Mouse (Mus musculus): ENCODE measurements around the gene Adrm1. TPM values are rescaled to one million over a fixed set of nuclear protein-coding genes. Genes with fewer than 3 reads are reported as not detected.

Gene Adrm1
- polyA plus RNA-seq, 1 experiment: 509 TPM

GRCm38 (mm10) chr2:180175725-180176124 lies 4.4 kb downstream of the Adrm1 start:
- no peaks in the 10 kb centered on the region for H3K9me3 ChIP-seq
- TF ChIP-seq GATA1 (IDR thresholded peaks at IDR 0.05; ENCODE audit: borderline replicate concordance, low read length): no peak
- TF ChIP-seq FLI1 (IDR thresholded peaks at IDR 0.05; ENCODE audit: low read length): no peak
- peaks cover 79% of the 10 kb centered on the region for H3K36me3 ChIP-seq (replicated peaks; ENCODE audit: low read length)
- no peak overlapping the region for H3K4me3 ChIP-seq (replicated peaks)
- H3K4me1 ChIP-seq: peaks cover 39% of the 10 kb centered on the region
- no peaks in the 10 kb centered on the region for H3K27me3 ChIP-seq (replicated peaks)

- Histone ChIP-seq H3K36me3 (replicated peaks; ENCODE audit: low read length) (peaks cover 57% of the 10 kb centered on the region), H3K4me3 (replicated peaks) (no peak overlapping the region)
- no peak for TF ChIP-seq FLI1 (IDR thresholded peaks at IDR 0.05; ENCODE audit: low read length)
- no peak for TF ChIP-seq GATA1 (IDR thresholded peaks at IDR 0.05; ENCODE audit: borderline replicate concordance, low read length)
Observed at GRCm38 (mm10) chr2:180181542-180181941, 10.3 kb downstream of the Adrm1 start.

DNA sequence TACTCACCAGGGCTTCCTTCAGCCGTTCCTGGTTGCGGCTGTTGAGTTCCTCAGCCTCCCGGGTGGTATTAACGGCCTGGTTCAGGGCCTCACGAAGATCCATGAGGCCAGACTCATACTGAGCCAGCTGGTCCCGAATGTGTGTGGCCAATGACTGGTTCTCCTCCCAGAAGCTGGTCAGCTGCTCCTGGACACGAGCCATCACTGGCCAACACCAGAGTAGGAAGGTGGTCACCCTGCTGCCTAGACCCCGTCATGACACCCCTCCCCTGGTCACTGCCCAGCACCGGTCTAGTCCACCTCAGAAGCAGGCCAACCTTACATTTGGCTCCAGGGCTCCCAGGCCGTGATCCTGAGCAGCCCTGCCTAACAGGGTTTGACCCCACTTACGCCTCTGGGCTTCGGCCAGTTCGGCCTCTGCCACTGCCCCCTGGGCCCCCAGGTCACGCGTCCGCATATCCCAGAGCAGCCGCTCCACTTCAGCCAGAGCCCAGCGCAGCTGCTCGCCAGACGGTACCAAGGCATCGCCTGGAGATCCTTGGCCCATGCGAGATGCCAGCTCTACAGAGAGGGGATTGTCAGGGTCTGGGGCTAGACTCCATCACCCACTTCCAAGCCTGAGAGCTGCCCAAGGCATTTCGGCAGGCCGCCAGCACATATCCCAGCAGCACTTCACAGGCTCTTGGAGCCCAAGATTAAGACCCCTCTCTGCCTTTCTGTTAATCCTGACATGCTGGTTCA lies 12.9 kb downstream of the Adrm1 start:
- Histone ChIP-seq H3K36me3 (replicated peaks; ENCODE audit: low read length) (peaks cover 50% of the 10 kb centered on the region), H3K4me1 (peaks cover 6% of the 10 kb centered on the region; the same call in 1 of the 2 replicates), H3K4me3 (replicated peaks) (no peak overlapping the region), H3K9me3 (no peaks in the 10 kb centered on the region), H3K27me3 (replicated peaks) (peaks cover 24% of the 10 kb centered on the region)
- TF ChIP-seq GATA1 (IDR thresholded peaks at IDR 0.05; ENCODE audit: borderline replicate concordance, low read length) (no peak), FLI1 (IDR thresholded peaks at IDR 0.05; ENCODE audit: low read length) (no peak)

More at GRCm38 (mm10) chr2:180181542-180181941, 10.3 kb downstream of the Adrm1 start:
- Histone ChIP-seq H3K4me1 (peaks cover 6% of the 10 kb centered on the region; the same call in 1 of the 2 replicates), H3K9me3 (no peaks in the 10 kb centered on the region), H3K27me3 (replicated peaks) (peaks cover 2% of the 10 kb centered on the region)

DNA sequence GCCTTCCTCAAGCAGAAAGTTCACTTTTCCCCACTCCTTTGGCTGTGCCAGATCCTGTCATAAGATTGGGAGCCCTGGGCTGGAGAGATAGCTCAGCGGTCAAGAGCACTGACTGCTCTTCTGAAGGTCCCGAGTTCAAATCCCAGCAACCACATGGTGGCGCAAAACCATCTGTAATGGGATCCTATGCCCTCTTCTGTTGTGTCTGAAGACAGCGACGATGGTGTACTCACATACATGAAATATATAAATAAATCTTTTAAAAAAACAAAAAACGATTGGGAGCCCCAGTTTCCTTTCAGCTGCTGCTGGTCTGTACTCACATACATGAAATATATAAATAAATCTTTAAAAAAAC lies 13.4 kb downstream of the Adrm1 start:
- no peak overlapping the region for H3K4me3 ChIP-seq (replicated peaks)
- peaks cover 6% of the 10 kb centered on the region; the same call in 1 of the 2 replicates for H3K4me1 ChIP-seq
- TF ChIP-seq FLI1 (IDR thresholded peaks at IDR 0.05; ENCODE audit: low read length) (no peak), GATA1 (IDR thresholded peaks at IDR 0.05; ENCODE audit: borderline replicate concordance, low read length) (no peak)
- no peaks in the 10 kb centered on the region for H3K9me3 ChIP-seq
- H3K27me3 ChIP-seq (replicated peaks): peaks cover 27% of the 10 kb centered on the region
- peaks cover 45% of the 10 kb centered on the region for H3K36me3 ChIP-seq (replicated peaks; ENCODE audit: low read length)

DNA sequence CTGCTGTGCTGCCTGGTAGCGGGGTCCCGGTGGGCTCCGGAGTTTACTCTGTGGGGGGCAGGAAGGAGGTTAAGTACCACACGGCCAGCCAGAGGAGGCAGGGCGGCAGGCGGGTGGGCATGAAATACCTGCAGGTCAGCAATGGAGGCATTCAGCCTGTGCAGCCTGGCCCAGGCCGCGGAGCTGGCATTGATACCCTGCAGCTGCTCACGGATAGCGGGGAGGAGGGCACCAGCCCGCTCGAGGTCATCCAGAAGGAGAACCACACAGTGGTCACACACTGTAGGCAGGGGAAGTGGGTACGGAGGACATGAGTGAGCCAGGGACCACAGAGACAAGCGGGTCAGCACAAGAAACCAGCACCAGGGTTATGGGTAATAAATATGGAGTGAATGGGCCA lies 14.4 kb downstream of the Adrm1 start:
- no peak overlapping the region for H3K4me3 ChIP-seq (replicated peaks)
- no peaks in the 10 kb centered on the region for H3K9me3 ChIP-seq
- peaks cover 38% of the 10 kb centered on the region for H3K36me3 ChIP-seq (replicated peaks; ENCODE audit: low read length)
- peaks cover 6% of the 10 kb centered on the region; the same call in 1 of the 2 replicates for H3K4me1 ChIP-seq
- H3K27me3 ChIP-seq (replicated peaks): peaks cover 33% of the 10 kb centered on the region
- TF ChIP-seq FLI1 (IDR thresholded peaks at IDR 0.05; ENCODE audit: low read length) (no peak), GATA1 (IDR thresholded peaks at IDR 0.05; ENCODE audit: borderline replicate concordance, low read length) (no peak)

DNA sequence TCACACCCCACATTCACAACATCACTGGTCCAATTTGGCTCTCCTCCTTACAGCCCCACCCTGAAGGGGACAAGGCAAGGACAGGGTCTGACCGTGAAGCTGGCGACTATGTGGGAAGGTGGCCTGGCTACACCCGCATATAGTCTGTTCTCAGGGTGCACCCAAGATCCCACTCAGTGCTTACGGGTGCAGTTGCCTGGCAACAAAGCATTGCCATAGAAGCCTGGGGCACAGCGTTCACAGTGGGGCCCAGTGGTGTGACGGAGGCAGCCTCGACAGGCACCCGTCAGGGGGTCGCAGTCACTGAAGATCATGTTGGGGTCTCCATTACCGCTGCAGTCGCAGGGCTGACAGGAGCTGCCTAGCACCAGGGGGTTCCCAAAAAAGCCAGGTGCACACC lies 16.1 kb downstream of the Adrm1 start:
- Histone ChIP-seq H3K4me1 (peaks cover 17% of the 10 kb centered on the region), H3K27me3 (replicated peaks) (peaks cover 33% of the 10 kb centered on the region), H3K4me3 (replicated peaks) (no peak overlapping the region), H3K9me3 (no peaks in the 10 kb centered on the region), H3K36me3 (replicated peaks; ENCODE audit: low read length) (peaks cover 44% of the 10 kb centered on the region)
- TF ChIP-seq GATA1 (IDR thresholded peaks at IDR 0.05; ENCODE audit: borderline replicate concordance, low read length) (no peak), FLI1 (IDR thresholded peaks at IDR 0.05; ENCODE audit: low read length) (no peak)

DNA sequence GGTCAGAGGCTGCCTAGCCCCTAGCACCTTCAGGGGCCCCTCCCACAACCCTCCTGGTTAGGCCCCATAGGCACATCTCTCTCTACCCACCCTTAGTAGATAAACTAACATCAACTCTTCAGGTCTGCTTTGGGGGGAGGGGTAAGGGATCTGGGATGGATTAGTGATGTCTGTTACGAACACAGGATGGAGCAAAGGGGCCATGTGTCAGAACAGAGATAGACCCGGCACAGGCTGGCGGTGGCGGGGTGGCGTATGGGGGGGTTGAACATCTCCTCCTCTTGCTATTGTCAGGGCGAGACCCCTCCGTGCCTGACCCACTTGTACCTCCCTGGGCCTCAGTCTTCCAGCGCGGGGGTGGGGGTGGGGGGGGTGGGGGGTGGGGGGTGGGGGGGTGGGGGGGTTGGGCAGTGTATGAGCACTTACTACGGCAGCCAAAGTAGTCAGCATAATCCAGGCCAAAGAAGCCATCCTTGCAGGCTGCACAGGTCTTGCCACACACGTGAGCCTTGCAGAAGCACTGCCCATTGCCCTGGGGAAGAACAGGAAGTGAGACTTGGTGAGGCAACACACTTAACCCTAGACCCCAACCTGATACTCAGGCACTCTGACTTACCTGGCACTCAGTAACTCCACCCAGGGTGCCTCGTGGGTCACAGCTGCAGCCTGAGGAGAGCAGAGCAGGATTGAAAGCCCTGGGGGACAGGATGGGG lies 25.5 kb downstream of the Adrm1 start:
- peaks cover 4% of the 10 kb centered on the region for H3K4me1 ChIP-seq
- no peak overlapping the region for H3K4me3 ChIP-seq (replicated peaks)
- no peaks in the 10 kb centered on the region for H3K9me3 ChIP-seq
- H3K27me3 ChIP-seq (replicated peaks): peaks cover 23% of the 10 kb centered on the region
- TF ChIP-seq GATA1 (IDR thresholded peaks at IDR 0.05; ENCODE audit: borderline replicate concordance, low read length) (no peak), FLI1 (IDR thresholded peaks at IDR 0.05; ENCODE audit: low read length) (no peak)
- H3K36me3 ChIP-seq (replicated peaks; ENCODE audit: low read length): peaks cover 34% of the 10 kb centered on the region

DNA sequence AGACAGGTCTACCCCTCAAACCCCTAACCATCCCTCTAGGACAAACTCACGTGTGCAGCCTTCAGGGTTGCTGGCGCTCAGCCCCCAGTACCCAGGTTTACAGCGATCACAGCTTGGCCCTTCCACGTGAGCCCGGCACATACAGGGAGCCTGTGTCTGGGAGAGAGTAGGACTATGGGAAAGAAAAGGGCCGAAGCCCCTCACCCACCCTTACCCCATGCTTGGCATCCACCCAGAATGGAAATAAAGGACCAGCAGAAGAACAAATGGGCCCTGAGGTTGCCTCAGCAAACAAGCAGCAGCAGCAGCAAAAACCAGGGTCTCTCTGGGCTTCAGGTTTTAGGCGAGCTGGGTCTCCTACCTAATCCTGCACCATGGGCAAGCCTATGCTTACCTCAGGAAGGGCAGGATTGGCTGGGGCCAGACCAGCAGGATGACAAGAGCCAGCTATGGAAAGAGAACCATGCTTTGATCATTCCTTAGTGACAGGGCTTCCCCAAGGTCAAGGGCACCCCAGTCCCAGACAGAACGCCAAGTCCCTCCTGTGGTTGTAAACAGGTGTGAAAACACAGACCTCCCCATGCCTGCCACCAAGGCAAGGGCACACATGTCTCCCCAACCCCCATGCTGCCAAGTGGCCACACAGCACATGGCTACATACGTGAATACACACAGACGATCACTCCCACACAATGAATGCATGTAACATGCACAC lies 26.2 kb downstream of the Adrm1 start:
- Histone ChIP-seq H3K9me3 (no peaks in the 10 kb centered on the region), H3K4me3 (replicated peaks) (no peak overlapping the region), H3K27me3 (replicated peaks) (peaks cover 28% of the 10 kb centered on the region), H3K36me3 (replicated peaks; ENCODE audit: low read length) (peaks cover 28% of the 10 kb centered on the region), H3K4me1 (peaks cover 4% of the 10 kb centered on the region; the same call in 1 of the 2 replicates)
- TF ChIP-seq GATA1 (IDR thresholded peaks at IDR 0.05; ENCODE audit: borderline replicate concordance, low read length) (no peak), FLI1 (IDR thresholded peaks at IDR 0.05; ENCODE audit: low read length) (no peak)

DNA sequence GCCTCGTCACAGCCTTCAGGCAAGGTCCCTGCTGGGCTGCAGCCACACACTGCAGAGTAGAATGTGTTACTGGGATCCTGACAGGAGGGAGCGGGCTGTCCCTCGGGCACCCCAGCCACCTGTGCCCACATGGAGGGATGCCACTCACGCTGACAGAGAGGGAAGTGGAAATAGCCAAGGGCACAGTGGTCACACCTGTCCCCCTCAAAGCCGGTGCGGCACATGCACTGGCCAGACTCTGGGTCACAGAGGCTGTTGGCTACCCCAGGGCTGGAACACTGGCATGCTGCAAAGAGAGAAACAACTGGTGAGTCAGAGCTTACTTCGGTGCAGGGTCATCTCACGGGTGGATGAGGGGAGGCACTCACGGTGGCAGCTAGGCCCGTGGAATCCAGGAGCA lies 27.5 kb downstream of the Adrm1 start:
- peaks cover 18% of the 10 kb centered on the region for H3K36me3 ChIP-seq (replicated peaks; ENCODE audit: low read length)
- H3K4me3 ChIP-seq (replicated peaks): no peak overlapping the region

More for the DNA sequence above, 27.5 kb downstream of the Adrm1 start:
- Histone ChIP-seq H3K9me3 (no peaks in the 10 kb centered on the region), H3K4me1 (peaks cover 4% of the 10 kb centered on the region; the same call in 1 of the 2 replicates), H3K27me3 (replicated peaks) (peaks cover 27% of the 10 kb centered on the region)
- TF ChIP-seq GATA1 (IDR thresholded peaks at IDR 0.05; ENCODE audit: borderline replicate concordance, low read length) (no peak), FLI1 (IDR thresholded peaks at IDR 0.05; ENCODE audit: low read length) (no peak)
